Mouse (Mus musculus) forebrain, postnatal 0 days (tissue): ENCODE data around the gene Nfe2. TPM values are rescaled to one million over a fixed set of nuclear protein-coding genes. Genes with fewer than 3 reads are reported as not detected.
A peak's percentile ranks its signal among the peaks of the same experiment; 100 is the strongest.

Experiments used
- ATAC-seq: fragments of 200-750 bp; cut with Nextera tagmentation; 2 replicates; pipeline ENCODE4 v1.8.0; 2017; ENCODE audit warnings: mild to moderate bottlenecking, moderate library complexity
- DNase-seq: peaks from one replicate; pipeline ENCODE4 v3.0.0-alpha.2; 2015
- H3K27ac ChIP-seq: fragments of 300-500 bp; sonication (generic); 2 replicates; pipeline ENCODE4 v1.5.1; 2014; ENCODE audit warnings: low read depth, mild to moderate bottlenecking, antibody characterized with exemption, low read length, moderate library complexity, mixed read lengths
- H3K27me3 ChIP-seq: fragments of 300-500 bp; sonication (generic); 2 replicates; pipeline ENCODE4 v1.6.1; 2014; ENCODE audit warnings: mild to moderate bottlenecking, low read length, mixed read lengths; ENCODE audit not compliant: insufficient read depth
- H3K36me3 ChIP-seq: fragments of 300-500 bp; sonication (generic); 2 replicates; pipeline ENCODE4 v1.6.1; 2014; ENCODE audit warnings: mild to moderate bottlenecking, moderate library complexity; ENCODE audit not compliant: insufficient read depth
- H3K4me1 ChIP-seq: fragments of 300-500 bp; sonication (generic); 2 replicates; pipeline ENCODE4 v1.6.1; 2014; ENCODE audit warnings: antibody characterized with exemption; ENCODE audit not compliant: insufficient read depth
- H3K4me2 ChIP-seq: fragments of 300-500 bp; sonication (generic); 2 replicates; pipeline ENCODE4 v1.6.1; 2014; ENCODE audit warnings: low read depth, mild to moderate bottlenecking, moderate library complexity
- H3K4me3 ChIP-seq: fragments of 300-500 bp; sonication (generic); 2 replicates; pipeline ENCODE4 v1.5.1; 2014; ENCODE audit warnings: low read depth, low read length, mixed read lengths
- H3K9ac ChIP-seq: fragments of 300-500 bp; sonication (generic); 2 replicates; pipeline ENCODE4 v1.6.1; 2014; ENCODE audit warnings: mild to moderate bottlenecking
- H3K9me3 ChIP-seq: fragments of 300-500 bp; sonication (generic); 2 replicates; pipeline ENCODE4 v1.6.1; 2016; ENCODE audit warnings: low read length
- CTCF ChIP-seq: sonication (generic); IDR thresholded peaks from 2 replicates; pipeline ENCODE4 v1.5.1; 2016; ENCODE audit warnings: antibody characterized with exemption, control low read depth, low read depth
- WGBS: fragments of 180-500 bp; shearing (Covaris S2); extraction: QIAGEN DNeasy Blood & Tissue Kit; methylation state at CpG from one replicate; pipeline ENCODE4 v1.1.7; 2014; 5-methylcytosine and 5-hydroxymethylcytosine counted together
- polyA plus RNA-seq: library from polyadenylated mRNA; unstranded; fragments of >200 nt; fragmentation: Nextera tagmentation; extraction: Ambion mirVana; gene quantifications from 2 replicates; pipeline ENCODE4 v1.2.1, GENCODE M21; 2015
- total RNA-seq: library from RNA; depleted of rRNA; stranded (reverse); fragments of >200 nt; gene quantifications from 2 replicates; pipeline ENCODE4 v1.2.3, GENCODE M21; 2014

The Nfe2 gene
- total and polyA plus RNA-seq, 2 experiments from 2014 or later, result 0.34 to 1.6 TPM

GRCm38 (mm10) chr15:103259989-103260388 lies 1.8 kb upstream of the Nfe2 start:
- no peak overlapping the region for H3K4me3 ChIP-seq
- 66% methylated on average over 1 of the region's 1 CpGs for WGBS
- H3K36me3 ChIP-seq, result no peaks in the 10 kb centered on the region
- DNase-seq (no peak), ATAC-seq (no peak)
- H3K27ac ChIP-seq, result no peak overlapping the region
- H3K9me3 ChIP-seq, result no peaks in the 10 kb centered on the region
- H3K4me2 ChIP-seq, result no peak overlapping the region
- no peak overlapping the region for H3K9ac ChIP-seq
- H3K27me3 ChIP-seq, result peaks cover 9% of the 10 kb centered on the region; the same call in 1 of the 2 replicates
- H3K4me1 ChIP-seq, result peaks cover 4% of the 10 kb centered on the region; the same call in 1 of the 2 replicates
- TF ChIP-seq CTCF, result no peak

- H3K4me2 ChIP-seq, result no peak overlapping the region
- WGBS, result 85% methylated on average over 5 of the region's 5 CpGs
- no peak overlapping the region for H3K4me3 ChIP-seq
- H3K9ac ChIP-seq, result no peak overlapping the region
- H3K9me3 ChIP-seq, result no peaks in the 10 kb centered on the region
- H3K27ac ChIP-seq, result no peak overlapping the region
- no peak for ATAC-seq
- DNase-seq, result no peak
- no peak for TF ChIP-seq CTCF
- H3K36me3 ChIP-seq, result no peaks in the 10 kb centered on the region
- peaks cover 5% of the 10 kb centered on the region; the same call in 1 of the 2 replicates for H3K4me1 ChIP-seq
- peaks cover 15% of the 10 kb centered on the region; the same call in 1 of the 2 replicates for H3K27me3 ChIP-seq
Observed at GRCm38 (mm10) chr15:103259162-103259561, 959 bp upstream of the Nfe2 start.

- no peak for DNase-seq
- no peaks in the 10 kb centered on the region for H3K9me3 ChIP-seq
- H3K4me3 ChIP-seq, result no peak overlapping the region
- 93% methylated on average over 6 of the region's 6 CpGs for WGBS
- peaks cover 15% of the 10 kb centered on the region; the same call in 1 of the 2 replicates for H3K27me3 ChIP-seq
- no peak overlapping the region for H3K4me2 ChIP-seq
- H3K27ac ChIP-seq, result no peak overlapping the region
- TF ChIP-seq CTCF, result no peak
- no peaks in the 10 kb centered on the region for H3K36me3 ChIP-seq
- ATAC-seq, result no peak
- no peak overlapping the region for H3K9ac ChIP-seq
- H3K4me1 ChIP-seq, result peaks cover 5% of the 10 kb centered on the region; the same call in 1 of the 2 replicates
Observed at GRCm38 (mm10) chr15:103256210-103256986, 1.8 kb downstream of the Nfe2 start.

GRCm38 (mm10) chr15:103255169-103255568 lies 3.0 kb downstream of the Nfe2 start:
- Histone ChIP-seq H3K27me3 (peaks cover 15% of the 10 kb centered on the region; the same call in 1 of the 2 replicates), H3K4me3 (peak overlapping the region; percentile 22), H3K4me2 (peak overlapping the region; percentile 53), H3K9ac (peak overlapping the region; percentile 33; the same call in 1 of the 2 replicates), H3K9me3 (no peaks in the 10 kb centered on the region), H3K4me1 (peaks cover 5% of the 10 kb centered on the region; the same call in 1 of the 2 replicates), H3K36me3 (no peaks in the 10 kb centered on the region), H3K27ac (no peak overlapping the region)
- ATAC-seq, result 0 out of 2 replicates have a peak, but pooled peaks have one; percentile 20
- peak; percentile 23; the same call in 1 of the 2 replicates for TF ChIP-seq CTCF
- WGBS, result 2% methylated on average over 25 of the region's 25 CpGs
- DNase-seq, result no peak

- H3K9ac ChIP-seq, result no peak overlapping the region
- H3K4me3 ChIP-seq, result no peak overlapping the region
- 97% methylated on average over 1 of the region's 1 CpGs for WGBS
Observed at GRCm38 (mm10) chr15:103253352-103253751, 4.9 kb downstream of the Nfe2 start.

GRCm38 (mm10) chr15:103252660-103253059 lies 5.5 kb downstream of the Nfe2 start:
- Histone ChIP-seq H3K27ac (no peak overlapping the region), H3K27me3 (peaks cover 12% of the 10 kb centered on the region; the same call in 1 of the 2 replicates), H3K4me3 (no peak overlapping the region), H3K36me3 (peaks cover 18% of the 10 kb centered on the region), H3K4me1 (peaks cover 5% of the 10 kb centered on the region; the same call in 1 of the 2 replicates), H3K9ac (no peak overlapping the region), H3K9me3 (no peaks in the 10 kb centered on the region), H3K4me2 (no peak overlapping the region)
- ATAC-seq, result no peak
- DNase-seq, result no peak
- no peak for TF ChIP-seq CTCF
- 86% methylated on average over 3 of the region's 3 CpGs for WGBS

More at GRCm38 (mm10) chr15:103253352-103253751, 4.9 kb downstream of the Nfe2 start:
- H3K27ac ChIP-seq, result no peak overlapping the region
- DNase-seq (no peak), ATAC-seq (no peak)
- peaks cover 11% of the 10 kb centered on the region for H3K36me3 ChIP-seq
- H3K27me3 ChIP-seq, result peaks cover 14% of the 10 kb centered on the region; the same call in 1 of the 2 replicates
- no peaks in the 10 kb centered on the region for H3K9me3 ChIP-seq
- peaks cover 5% of the 10 kb centered on the region; the same call in 1 of the 2 replicates for H3K4me1 ChIP-seq
- no peak for TF ChIP-seq CTCF
- H3K4me2 ChIP-seq, result no peak overlapping the region

GRCm38 (mm10) chr15:103251595-103251994 lies 6.6 kb downstream of the Nfe2 start:
- WGBS, result 71% methylated on average over 1 of the region's 1 CpGs
- Histone ChIP-seq H3K4me3 (no peak overlapping the region), H3K36me3 (peaks cover 28% of the 10 kb centered on the region), H3K27ac (no peak overlapping the region), H3K4me1 (peaks cover 5% of the 10 kb centered on the region; the same call in 1 of the 2 replicates), H3K27me3 (peaks cover 12% of the 10 kb centered on the region; the same call in 1 of the 2 replicates), H3K9ac (no peak overlapping the region), H3K9me3 (no peaks in the 10 kb centered on the region), H3K4me2 (no peak overlapping the region)
- no peak for ATAC-seq
- no peak for DNase-seq
- TF ChIP-seq CTCF, result no peak
